Mouse (Mus musculus) natural killer cell, adult 2 months (primary cell): ENCODE results near the gene Apbb1ip.
"Not testable (repeated sequence)": the region's sequence is repeated elsewhere in the genome, so short reads cannot be mapped to it uniquely, and the experiment has no call there.

Source experiments
- DNase-seq, 2 experiments: peaks; one replicate each; pipeline ENCODE4 v3.0.0; 2022; ENCODE audit warnings: low spot score in 2 of 2

The Apbb1ip gene

DNA sequence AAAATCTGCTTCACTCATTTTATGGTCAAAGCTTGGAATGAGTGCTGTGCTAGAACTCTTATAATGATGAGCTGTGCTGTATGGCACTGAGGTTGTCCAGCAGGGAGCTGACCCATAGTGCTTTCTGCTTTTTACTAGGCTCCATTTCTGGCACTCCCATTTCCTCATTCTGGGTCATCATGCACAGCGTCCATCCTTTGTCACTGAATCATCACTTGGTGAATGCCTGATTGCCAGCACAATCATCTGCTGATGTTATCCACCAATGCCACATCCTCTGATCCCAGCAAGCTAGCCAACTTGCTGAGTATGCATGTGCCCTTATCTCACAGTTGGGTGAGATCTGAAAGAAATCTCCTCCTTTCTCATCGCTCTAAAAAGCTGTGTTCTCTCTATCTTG, 48.4 kb downstream of the Apbb1ip start:
- no peak for DNase-seq

DNA sequence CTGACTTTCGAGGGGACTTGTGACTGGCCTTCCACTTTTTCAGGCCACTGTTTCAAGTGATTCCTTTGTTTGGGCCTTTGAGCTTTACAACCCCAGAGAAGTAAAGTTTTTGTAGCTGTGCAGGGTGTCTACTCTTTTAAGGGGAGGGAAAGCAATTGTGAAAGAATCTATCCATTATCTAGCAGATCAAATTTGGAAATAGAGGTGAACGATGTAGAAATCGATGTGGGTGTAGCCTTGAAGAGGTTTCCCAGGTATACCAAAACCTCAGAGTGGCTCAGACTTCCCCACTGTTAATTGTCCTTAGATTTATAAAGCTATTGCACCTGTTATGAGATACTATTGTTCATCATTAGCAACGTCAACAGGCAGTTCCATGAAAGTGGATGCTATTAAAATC, 71.6 kb downstream of the Apbb1ip start:
- no peak for DNase-seq

DNA sequence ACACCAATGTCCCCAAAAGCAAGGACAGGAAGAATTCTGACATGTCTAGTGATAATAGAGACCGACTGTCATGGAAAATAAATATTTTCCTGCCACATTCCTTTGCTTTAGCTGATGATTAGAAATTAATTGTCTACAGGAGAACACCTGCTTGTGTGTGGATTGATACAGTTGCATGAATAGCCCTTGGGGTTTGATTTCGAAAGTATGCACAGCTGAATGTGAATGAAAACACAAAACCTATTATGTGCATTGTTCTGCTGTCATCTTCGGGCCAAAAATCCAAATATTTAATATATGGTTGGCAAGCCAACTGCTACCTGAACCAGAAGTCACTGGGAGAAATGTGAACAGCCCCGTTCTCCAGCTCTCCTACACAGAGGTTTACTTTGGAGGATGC, 78.0 kb downstream of the Apbb1ip start:
- no peak for DNase-seq

DNA sequence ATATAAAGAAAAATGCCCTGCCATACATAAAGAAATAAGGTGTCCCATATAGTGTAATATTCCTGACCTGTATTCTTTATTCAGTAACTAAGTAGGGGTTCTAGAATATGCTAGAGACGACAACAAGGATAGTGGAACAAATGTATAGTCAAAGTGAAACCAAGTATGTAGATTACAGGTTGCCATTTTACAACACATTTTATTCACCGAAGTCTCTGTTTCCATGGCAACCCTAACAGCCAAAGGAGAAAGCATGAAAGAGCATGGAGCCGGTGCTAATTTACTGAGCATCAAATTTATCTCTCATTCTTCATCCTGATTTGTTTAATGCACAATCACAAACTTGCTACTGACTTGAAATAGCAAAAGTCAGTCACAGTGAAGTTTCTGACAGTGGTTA, 83.6 kb downstream of the Apbb1ip start:
- no peak for DNase-seq

DNA sequence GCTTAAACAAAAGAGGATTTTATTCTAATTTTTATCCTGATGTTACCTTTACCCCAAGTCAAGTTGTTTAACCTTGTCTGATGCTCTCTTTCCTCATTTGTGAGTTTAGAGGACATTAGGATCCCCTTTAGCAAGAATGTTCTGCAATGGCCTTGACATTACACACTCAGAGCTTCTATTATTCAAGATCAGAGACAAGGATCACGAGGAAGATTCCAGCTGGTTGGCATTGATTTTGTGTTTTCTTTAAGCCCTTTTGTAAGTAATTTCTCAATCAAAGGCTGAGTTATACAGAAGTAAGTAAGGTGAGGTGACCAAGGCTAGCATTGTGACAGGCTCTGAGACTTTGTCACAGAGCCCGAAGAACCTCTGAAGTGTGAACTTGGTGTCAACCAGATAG, 88.3 kb downstream of the Apbb1ip start:
- DNase-seq: no peak

DNA sequence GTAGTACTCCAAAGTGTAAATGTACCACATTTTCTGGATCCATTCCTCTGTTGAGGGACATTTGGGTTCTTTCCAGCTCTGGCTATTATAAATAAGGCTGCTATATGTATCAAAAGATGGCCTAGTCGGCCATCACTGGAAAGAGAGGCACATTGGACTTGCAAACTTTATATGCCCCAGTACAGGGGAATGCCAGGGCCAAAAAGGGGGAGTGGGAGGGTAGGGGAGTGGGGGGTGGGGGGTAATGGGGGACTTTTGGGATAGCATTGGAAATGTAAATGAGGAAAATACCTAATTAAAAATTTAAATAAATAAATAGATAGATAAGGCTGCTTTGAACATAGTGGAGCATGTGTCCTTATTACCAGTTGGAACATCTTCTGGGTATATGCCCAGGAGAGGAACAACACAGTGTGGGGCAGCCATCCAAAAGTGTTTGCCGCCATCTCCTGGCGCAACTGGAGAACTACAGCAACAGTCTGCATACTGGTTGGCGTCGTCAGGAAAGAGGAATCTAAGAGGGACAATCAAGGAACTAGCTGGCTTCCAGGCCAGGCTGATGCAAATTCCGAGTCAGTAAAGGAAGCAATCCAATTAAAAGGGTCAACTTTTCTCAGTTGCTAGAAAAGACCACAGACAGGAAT, 90.6 kb downstream of the Apbb1ip start:
- peak; percentile 32 to 52 for DNase-seq

DNA sequence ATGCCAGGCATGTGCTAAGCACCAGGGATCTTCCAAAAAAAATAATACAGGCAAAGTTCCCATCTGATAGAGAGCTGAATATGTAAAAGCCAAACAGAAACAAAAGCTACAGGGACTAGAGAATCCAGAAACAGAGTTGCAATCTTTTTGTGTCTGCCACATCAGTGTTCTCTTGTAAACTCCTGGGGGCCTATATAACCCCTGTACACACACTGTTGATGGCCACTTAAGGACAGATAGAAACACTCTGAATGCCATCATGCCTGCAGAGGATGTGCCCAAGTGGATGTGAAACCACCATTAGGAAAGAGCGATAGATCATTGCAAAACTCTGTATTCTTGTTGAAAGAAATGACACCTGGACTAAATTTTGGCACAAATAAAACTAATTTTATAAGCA, 91.9 kb downstream of the Apbb1ip start:
- no peak for DNase-seq

DNA sequence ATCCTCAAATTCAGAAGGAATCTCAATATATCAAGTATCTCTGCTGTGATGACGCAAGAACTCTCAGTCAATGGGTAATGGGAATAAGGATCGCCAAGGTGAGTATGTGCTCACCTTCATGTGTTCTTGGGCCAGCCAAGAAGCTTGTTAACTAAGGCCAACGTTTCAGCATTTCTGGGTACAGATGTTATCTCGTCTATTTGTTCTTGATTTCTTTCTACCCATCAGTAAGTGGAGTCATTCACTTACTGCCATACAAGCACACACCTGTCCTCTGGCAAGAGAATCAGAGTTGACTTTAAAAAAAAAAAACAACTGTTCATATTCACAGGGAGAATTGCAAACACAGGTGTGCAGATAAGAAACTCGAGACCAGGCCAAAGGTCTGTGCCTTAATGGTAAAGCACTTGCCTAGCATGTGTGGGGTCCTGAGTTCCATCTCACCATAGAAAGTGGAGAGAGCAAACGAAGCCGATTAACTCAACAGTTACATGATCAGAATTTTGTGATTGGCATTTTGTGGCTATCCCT, 93.1 kb downstream of the Apbb1ip start:
- DNase-seq: no peak

DNA sequence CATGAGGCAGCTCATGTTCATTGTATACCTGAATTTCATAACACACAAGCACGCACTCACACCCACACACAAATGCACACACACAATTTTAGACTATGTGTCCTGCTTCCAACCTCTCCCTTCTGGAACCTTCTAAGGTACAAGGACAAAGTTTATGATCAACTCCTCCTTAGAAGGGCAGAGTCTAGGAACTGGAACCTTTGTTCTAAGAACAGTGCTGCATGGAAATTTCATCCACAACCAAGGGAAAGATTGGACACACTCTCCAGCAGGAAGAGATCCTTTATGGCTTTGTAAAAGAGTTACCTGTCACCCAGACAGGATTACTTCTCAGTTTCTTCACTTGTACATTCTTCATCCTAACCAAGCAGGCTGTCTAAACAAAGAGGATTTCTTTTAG, 99.3 kb downstream of the Apbb1ip start:
- no peak for DNase-seq

DNA sequence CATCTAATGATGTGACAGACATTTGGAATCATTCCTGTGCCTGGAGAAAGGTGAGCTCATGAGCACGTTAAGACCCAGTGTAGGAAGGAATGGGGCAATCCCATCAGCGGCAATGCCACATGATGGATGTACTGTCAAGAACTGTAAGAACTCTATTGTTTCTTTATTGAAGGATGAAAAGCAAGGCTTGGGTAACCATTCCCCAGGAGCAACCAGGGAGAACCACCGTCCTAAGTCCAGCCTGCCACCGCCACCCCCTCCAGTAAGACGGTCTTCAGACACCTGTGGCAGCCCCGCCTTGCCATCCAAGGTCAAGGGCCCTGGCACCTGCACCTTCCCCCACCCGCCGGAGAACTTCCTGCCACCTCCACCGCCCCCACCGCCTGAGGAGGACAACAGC, 100.7 kb downstream of the Apbb1ip start:
- DNase-seq: no peak

DNA sequence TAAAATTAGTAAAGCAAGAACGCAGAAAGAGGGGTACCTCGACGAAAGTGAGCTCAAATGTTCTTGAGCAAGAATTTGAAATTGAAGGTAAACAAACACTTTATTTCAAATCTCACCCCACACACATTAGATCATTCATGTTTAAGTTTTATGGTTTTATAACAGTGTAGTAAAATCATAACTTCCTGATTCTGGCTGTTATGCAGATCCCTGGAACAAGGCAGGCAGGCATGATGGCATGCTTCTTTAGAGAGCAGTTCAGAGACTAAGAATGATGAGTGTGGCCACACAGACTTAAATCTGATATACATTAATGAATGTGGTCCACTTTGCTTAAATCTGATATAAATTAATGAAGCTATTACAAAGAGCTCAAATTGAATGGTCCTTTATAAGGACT, 102.7 kb downstream of the Apbb1ip start:
- DNase-seq: no peak

DNA sequence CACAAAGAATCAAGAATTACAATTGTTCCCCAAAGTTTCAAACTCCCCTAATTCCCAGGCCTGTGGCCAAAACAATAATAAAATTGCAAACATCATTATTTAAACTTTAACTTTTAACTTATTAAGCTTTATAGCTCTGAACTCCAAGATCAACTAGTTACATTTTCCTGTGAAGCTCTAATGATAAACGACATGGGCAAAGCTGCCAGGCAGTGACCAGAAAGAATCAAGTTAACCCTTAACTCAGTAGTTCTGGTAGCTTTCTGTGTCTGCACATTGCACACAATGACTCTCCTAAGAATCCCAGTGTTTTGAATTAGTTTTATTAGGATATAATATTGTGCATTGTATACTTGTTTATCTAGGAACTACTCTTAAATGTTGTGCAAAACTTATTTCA, 104.9 kb downstream of the Apbb1ip start:
- DNase-seq: no peak

DNA sequence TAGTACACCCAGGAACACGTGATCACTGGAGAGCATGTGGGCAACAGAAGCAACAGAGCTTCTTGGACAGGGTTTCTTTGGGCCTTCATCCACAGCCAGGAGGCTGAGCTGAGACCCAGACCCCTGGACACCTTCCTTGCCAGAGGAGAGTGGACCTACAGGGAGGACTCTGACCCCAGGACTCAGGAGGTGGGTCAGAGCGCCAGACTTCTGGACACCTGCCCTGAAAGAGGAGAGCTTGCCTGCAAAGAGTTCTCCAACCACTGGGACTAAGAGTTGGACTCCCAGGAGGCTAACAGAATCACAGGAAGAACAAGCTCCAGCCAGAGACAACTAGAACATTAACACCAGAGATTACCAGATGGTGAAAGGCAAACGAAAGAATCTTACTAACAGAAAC, 106.8 kb downstream of the Apbb1ip start:
- not testable (repeated sequence) for DNase-seq

DNA sequence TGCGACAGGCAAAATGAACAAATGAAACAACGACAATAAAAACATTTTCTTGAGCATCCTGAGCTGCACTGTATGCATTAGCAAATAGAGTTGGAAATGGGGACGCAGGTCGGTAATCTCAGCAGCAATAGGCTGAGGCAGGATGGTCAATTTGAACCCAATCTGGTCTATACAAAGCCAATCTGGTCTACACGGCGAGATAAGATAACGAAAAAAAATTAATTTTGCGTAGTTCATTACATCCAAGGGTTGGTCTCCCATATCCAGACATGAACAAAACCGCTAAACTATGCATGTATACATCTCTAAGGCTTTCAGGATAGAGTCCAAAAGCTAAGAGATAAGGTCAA, 121.0 kb downstream of the Apbb1ip start:
- no peak for DNase-seq

DNA sequence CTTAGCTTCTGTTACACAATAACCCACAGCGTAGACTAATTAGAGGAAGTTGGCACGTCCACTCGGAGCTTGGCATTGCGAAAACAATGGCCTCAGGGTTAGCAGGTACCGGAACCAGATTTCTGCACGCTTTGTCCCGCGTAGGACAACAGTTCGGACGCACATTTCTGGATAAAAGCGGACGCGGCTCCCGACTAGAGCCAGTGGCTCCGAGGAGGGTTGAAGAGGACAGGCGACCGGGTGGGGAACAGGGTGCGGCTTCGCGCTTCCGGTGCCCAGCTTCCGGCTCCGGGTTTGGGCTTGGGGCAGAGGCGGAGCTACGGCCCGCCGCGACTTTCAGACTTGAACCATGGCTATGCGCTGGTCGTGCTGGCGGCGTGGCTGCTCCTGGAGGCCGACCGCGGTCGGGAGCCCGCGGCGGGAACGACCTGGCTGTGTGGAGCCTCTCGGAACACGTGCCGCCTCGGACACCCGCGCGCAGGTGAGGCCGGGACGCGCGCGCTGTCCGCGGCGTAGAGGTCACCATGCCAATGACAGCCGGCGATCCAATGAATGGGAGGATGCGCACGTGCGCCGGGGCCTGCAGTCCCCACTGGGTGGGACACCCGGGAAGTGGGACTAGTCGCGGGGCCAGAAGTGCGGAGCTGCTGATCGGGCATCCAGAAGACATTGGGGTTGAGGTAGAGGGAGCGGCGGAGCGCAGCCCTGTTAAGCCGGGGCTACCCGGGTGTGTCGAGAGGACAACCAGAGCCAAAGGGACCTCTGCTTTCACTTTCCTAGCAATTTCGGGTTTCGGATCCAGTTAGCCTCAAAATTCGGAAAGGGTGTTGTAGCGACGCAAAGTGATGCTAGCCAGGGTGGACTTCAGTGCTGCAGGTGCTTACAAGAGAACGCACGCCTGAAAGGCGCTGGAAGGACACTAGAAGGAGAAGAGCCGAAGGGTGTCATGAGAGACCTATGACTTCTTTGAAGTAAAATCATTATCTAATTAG, 121.7 kb downstream of the Apbb1ip start, which contains the start of gene Pdss1:
Gene Pdss1 (plus strand): TSS at position 241 of the 992 bp plus-strand sequence.
- DNase-seq: peak; percentile 80 to 86

DNA sequence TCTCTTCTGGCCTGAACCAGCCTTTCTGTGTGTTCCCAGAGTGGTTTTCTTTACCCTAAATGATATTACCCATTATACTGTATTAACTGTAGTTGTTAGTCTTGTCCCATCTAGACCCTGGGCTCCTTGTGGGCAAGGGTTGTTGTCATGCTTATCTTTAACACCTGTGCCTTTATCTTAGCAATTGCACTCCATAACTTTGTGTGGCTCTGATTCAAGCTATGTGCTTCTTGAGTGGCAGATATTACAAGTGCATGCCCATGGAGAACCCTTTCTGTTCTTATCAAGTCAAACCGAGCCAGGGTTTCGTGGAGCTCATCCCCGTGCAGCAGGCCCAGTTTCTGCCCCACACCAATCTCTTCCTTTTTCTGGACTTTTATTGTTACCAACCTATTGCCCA, 130.1 kb downstream of the Apbb1ip start:
- DNase-seq: no peak

DNA sequence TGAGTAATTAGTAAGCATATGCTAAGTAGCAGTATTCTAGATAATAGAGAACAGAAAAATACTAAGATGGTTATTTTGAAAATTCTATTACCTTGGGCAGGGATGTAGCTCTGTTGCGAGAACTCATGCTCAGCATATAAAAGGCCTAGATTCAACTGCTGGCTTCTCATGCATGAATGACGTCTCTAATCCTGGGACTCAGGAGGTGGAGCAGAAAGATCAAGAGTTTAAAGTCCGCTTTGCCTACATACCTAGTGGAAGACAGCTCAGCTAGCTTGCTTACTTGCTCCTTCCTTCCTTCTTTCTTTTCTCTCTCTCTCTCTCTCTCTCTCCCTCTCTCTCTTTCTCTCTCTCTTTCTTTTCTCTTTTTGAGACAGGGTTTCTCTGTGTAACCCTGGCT, 140.5 kb downstream of the Apbb1ip start:
- DNase-seq: no peak

DNA sequence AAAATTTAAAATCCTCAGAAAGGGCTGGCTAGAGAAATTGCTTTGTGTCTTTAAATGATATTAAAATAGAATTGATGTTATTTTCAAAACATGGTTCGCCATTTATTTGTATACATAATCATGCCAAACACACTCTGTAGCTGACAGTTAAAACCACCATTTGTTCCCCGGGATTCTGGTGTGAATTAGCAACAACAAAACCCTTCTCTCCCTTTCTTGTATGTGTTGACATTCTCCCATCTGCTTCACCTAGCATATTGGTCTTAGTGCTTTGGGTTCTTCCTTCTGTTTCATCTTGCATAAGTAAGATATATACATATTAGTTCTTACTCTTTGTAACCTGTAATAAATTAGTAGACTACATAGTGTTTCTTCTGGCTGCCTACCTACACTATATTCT, 144.8 kb downstream of the Apbb1ip start:
- DNase-seq: no peak
